ENCODE assay signal across 10 mouse cellular contexts in genomic region chr5:133898025-133898598, GRCm38 (mm10).
DNase-seq lines count a peak whose midpoint lies in the region; ATAC-seq and TF ChIP-seq lines count a peak whose summit lies in the region.
"Had no signal": no experiment of that assay in that cellular context is flagged by ENCODE, and none has a peak within 500 bp of the region (broad histone marks: within the 10 kb centered on the region; RNA-seq: fewer than 3 reads in every experiment).

No protein-coding gene starts in this region.

- no peak overlapping the region for H3K4me3 ChIP-seq in liver, embryonic 14.5 days (ENCODE audit: insufficient read depth in 1 of 2, low read depth in 2 of 2, low read length in 2 of 2)
- no peak overlapping the region for H3K4me3 ChIP-seq in liver, embryonic 12.5 days
- H3K4me3 ChIP-seq: erythroblast, embryonic 14.5 days; liver, embryonic 15.5 days had no signal

- 56% methylated on average over 4 of the region's 4 CpGs for WGBS in liver, embryonic 14.5 days (ENCODE audit: insufficient replicate concordance)
- 57% methylated on average over 4 of the region's 4 CpGs for WGBS in liver, embryonic 12.5 days (ENCODE audit: insufficient replicate concordance)

- H3K27ac ChIP-seq in liver, embryonic 14.5 days: no peak overlapping the region
- no peak overlapping the region for H3K27ac ChIP-seq in liver, embryonic 12.5 days
- H3K27ac ChIP-seq: liver, embryonic 15.5 days had no signal

- H3K27me3 ChIP-seq in liver, embryonic 14.5 days (ENCODE audit: control insufficient read depth, insufficient read depth, low read length): no peaks in the 10 kb centered on the region
- H3K27me3 ChIP-seq in liver, embryonic 12.5 days (replicated peaks): no peaks in the 10 kb centered on the region
- H3K27me3 ChIP-seq: liver, embryonic 15.5 days had no signal

- no peaks in the 10 kb centered on the region; the same call in 1 of the 2 replicates for H3K9me3 ChIP-seq in liver, embryonic 14.5 days (ENCODE audit: control insufficient read depth, low read length)
- peaks cover 11% of the 10 kb centered on the region; the same call in 1 of the 2 replicates for H3K9me3 ChIP-seq in liver, embryonic 12.5 days (replicated peaks)
- H3K9me3 ChIP-seq: liver, embryonic 15.5 days had no signal

- DNase-seq in frontal cortex, adult 2 months (ENCODE audit: extremely low spot score in 1 of 2, low spot score in 1 of 2): peak; percentile 5 to 52
- DNase-seq in frontal cortex, postnatal 10 days (ENCODE audit: low spot score in 2 of 2): no peak
- no peak for DNase-seq in liver, embryonic 14.5 days (ENCODE audit: low read depth in 3 of 3, low spot score in 3 of 3)
- peak; percentile 49 for DNase-seq in cerebellum, adult 11 months
- DNase-seq in forelimb bud, embryonic 11.5 days (ENCODE audit: low read depth, low spot score): peak; percentile 60
- no peak for DNase-seq in thymus, adult 18-20 months
- DNase-seq in ovary, postnatal 10 days (ENCODE audit: low spot score): no peak

- H3K9ac ChIP-seq in liver, embryonic 14.5 days (replicated peaks): no peak overlapping the region
- no peak overlapping the region for H3K9ac ChIP-seq in liver, embryonic 12.5 days
- H3K9ac ChIP-seq: liver, embryonic 15.5 days had no signal

- no peak for ATAC-seq in liver, embryonic 14.5 days (ENCODE audit: insufficient read depth)
- ATAC-seq in liver, embryonic 12.5 days: no peak

- TF ChIP-seq CTCF in liver, embryonic 14.5 days (IDR thresholded peaks at IDR 0.05; ENCODE audit: low read depth): 0 out of 2 replicates have a peak, but pooled peaks have one; percentile 11

- H3K36me3 ChIP-seq in liver, embryonic 14.5 days (replicated peaks; ENCODE audit: control insufficient read depth, insufficient read depth, low read depth): no peaks in the 10 kb centered on the region
- no peaks in the 10 kb centered on the region for H3K36me3 ChIP-seq in liver, embryonic 12.5 days
- H3K36me3 ChIP-seq: liver, embryonic 15.5 days had no signal

- no peak for TF ChIP-seq EP300 in liver, embryonic 14.5 days (IDR thresholded peaks at IDR 0.05; ENCODE audit: low read depth)

- no peaks in the 10 kb centered on the region for H3K4me1 ChIP-seq in liver, embryonic 14.5 days (replicated peaks; ENCODE audit: control insufficient read depth in 2 of 2, insufficient read depth in 2 of 2, low read length in 1 of 2)
- no peaks in the 10 kb centered on the region for H3K4me1 ChIP-seq in liver, embryonic 12.5 days
- H3K4me1 ChIP-seq: liver, embryonic 15.5 days had no signal

- H3K4me2 ChIP-seq in liver, embryonic 14.5 days (ENCODE audit: low read depth): no peak overlapping the region
- no peak overlapping the region for H3K4me2 ChIP-seq in liver, embryonic 12.5 days
- H3K4me2 ChIP-seq: liver, embryonic 15.5 days had no signal

Comparison
In these comparisons a context has a peak if more than half of its experiments do, and no peak if none do; other contexts are left out.
1. DNase-seq: peak in frontal cortex, adult 2 months (2 of 2), cerebellum, adult 11 months (single experiment) and forelimb bud, embryonic 11.5 days (single experiment); none in frontal cortex, postnatal 10 days (0 of 2), liver, embryonic 14.5 days (0 of 3), thymus, adult 18-20 months (0 of 2) and ovary, postnatal 10 days (single experiment).